Mouse (Mus musculus) heart, adult 2 months (tissue): ENCODE measurements around the gene Mpdu1.

Source experiments
- CTCF ChIP-seq: fragments of 200-600 bp; IDR thresholded peaks from 2 replicates; pipeline ENCODE4 v1.8.1; 2022; ENCODE audit warnings: antibody characterized with exemption, mild to moderate bottlenecking, moderate library complexity
- EP300 ChIP-seq: fragments of 200-500 bp; IDR thresholded peaks from 2 replicates; pipeline ENCODE4 v1.6.1; 2011; ENCODE audit warnings: low read depth, low read length, control low read depth; ENCODE audit not compliant: insufficient read depth
- POLR2A ChIP-seq: fragments of 200-500 bp; IDR thresholded peaks from 2 replicates; pipeline ENCODE4 v1.6.1; 2011; ENCODE audit warnings: mild to moderate bottlenecking, low read depth, low read length, control low read depth; ENCODE audit not compliant: insufficient read depth

- TF ChIP-seq POLR2A = no peak
- TF ChIP-seq CTCF = no peak
- no peak for TF ChIP-seq EP300
Measured at GRCm38 (mm10) chr11:69622406-69622805, 40.0 kb downstream of the Mpdu1 start.
